Mouse (Mus musculus): ENCODE measurements around the gene Klhl2. TPM values are rescaled to one million over a fixed set of nuclear protein-coding genes. Genes with fewer than 3 reads are reported as not detected.

The Klhl2 gene
- 48.7 and 77.2 TPM in 2 replicates for total RNA-seq (2023)

DNA sequence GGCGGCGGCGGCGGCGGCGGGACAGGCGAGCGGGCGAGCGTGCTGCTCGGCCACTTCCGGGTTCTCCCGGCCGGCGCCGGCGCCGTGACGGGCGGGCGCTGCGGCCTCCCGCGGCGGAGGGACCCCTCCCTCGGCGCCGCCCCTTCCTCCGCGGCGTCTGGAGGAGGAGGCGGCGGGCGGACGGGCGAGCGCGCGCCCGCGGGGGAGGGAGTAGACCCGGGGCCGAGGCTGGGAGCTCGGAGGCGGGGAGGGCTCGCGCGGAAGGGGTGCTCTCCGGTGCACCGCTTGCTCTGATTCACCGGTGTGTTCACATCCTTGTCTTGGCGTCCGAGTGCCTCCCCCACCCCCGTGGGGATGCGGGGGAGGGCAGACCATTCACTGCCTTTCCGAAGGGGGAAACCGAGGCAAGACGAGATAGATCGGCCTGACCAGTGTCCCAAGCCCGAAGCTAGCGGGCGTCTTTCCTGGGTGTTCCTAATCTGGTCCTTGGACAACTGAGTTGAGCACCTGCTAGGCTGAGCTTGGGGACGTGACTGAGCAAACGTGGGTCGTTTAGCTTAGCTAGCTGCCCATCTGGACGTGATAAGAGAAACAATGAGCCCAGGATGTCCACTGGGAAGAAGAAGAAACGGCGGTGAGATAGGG is at the start of gene Klhl2:
Gene Klhl2, minus strand, starts transcription at position 121 of the 645 bp plus-strand sequence.

GRCm38 (mm10) chr8:64733271-64733943 is 116.4 kb downstream of the Klhl2 start, which contains the start of gene Msmo1:
Gene Msmo1, minus strand, starts transcription at chr8:64733792.

GRCm38 (mm10) chr8:64692651-64693201 is 157.1 kb downstream of the Klhl2 start, which contains the start of gene Cpe:
Gene Cpe, minus strand, starts transcription at chr8:64693054.

Other genes with a start within 250 kb of the Klhl2 start
- 0.43 and 1.1 TPM in 2 replicates for gene Cpe, start 157.0 kb downstream of the Klhl2 start, total RNA-seq (2023)
- gene Msmo1, start 116.2 kb downstream of the Klhl2 start, total RNA-seq (2023), result 28.9 and 31.5 TPM in 2 replicates
- gene Tmem192, start 97.2 kb upstream of the Klhl2 start, total RNA-seq (2023), result 25.7 and 30.8 TPM in 2 replicates
- gene Trim75, start 137.8 kb upstream of the Klhl2 start, total RNA-seq (2023), result not detected in 2 replicates
- gene Trim61, start 168.5 kb upstream of the Klhl2 start, total RNA-seq (2023), result not detected in 2 replicates
- gene Trim60, start 168.6 kb upstream of the Klhl2 start, total RNA-seq (2023), result not detected in 2 replicates
- not detected in 2 replicates for gene Apela, start 187.3 kb upstream of the Klhl2 start, total RNA-seq (2023)
- not detected in 2 replicates for gene Gm10663, start 225.0 kb upstream of the Klhl2 start, total RNA-seq (2023)